Mouse (Mus musculus) adrenal gland, adult 10 weeks (tissue): ENCODE data around the gene Olfr1225. TPM values are rescaled to one million over a fixed set of nuclear protein-coding genes. Genes with fewer than 3 reads are reported as not detected.

Experiments used
- polyA plus RNA-seq: library from polyadenylated mRNA; stranded (reverse); fragments of 350-450 nt; fragmentation: Illumina TruSeq; extraction: RNeasy Lipid Tissue Mini Kit (QIAGEN cat#74804); gene quantifications from one replicate; pipeline ENCODE4 v1.2.3, GENCODE M21; 2014; ENCODE audit warnings: low read depth, low replicate concordance

Olfr1225 gene
- polyA plus RNA-seq = not detected

GRCm38 (mm10) chr2:89174569-89174968 is at the start of gene Olfr1225:
Olfr1225 (minus strand) TSS chr2:89174669.

GRCm38 (mm10) chr2:89199948-89200347 is 25.5 kb upstream of the Olfr1225 start, which contains the start of gene Olfr1226:
Olfr1226 (minus strand) TSS chr2:89200048.

GRCm38 (mm10) chr2:89163991-89164390 is 10.5 kb downstream of the Olfr1225 start, which contains the start of gene Olfr1224-ps1:
Olfr1224-ps1 (minus strand) TSS chr2:89164091.

GRCm38 (mm10) chr2:89151460-89151859 is 23.0 kb downstream of the Olfr1225 start, which contains the start of gene Olfr1223:
Olfr1223 (minus strand) TSS chr2:89151560.

DNA sequence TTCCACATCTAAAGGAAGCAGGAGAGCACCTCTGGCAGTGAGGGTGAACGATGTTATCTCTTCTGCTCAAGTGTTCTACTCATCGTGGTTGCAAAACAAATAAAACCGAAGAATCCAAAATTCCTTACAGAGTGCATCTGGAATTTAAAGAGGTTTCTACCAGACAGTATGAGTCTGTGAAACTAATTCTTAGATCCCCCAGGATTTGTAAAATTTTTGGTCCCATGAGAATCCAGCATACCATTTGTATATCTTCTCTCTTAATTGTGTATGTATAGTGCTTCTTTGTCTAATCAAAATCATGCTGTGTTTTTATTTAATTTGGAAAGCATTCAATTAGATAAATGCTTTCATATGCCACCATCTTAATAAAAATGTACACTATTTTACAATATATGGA is 41.5 kb downstream of the Olfr1225 start, which contains the start of gene Olfr1222:
TSS of gene Olfr1222 (minus strand) at position 101 of the 400 bp plus-strand sequence.

Other genes with a start within 250 kb of the Olfr1225 start
- gene Olfr1211, start 236.6 kb downstream of the Olfr1225 start, polyA plus RNA-seq = not detected
- not detected for gene Olfr1212, start 220.7 kb downstream of the Olfr1225 start, polyA plus RNA-seq
- not detected for gene Gm13762, start 194.4 kb downstream of the Olfr1225 start, polyA plus RNA-seq
- not detected for gene Olfr1214, start 182.0 kb downstream of the Olfr1225 start, polyA plus RNA-seq
- gene Olfr1215, start 167.7 kb downstream of the Olfr1225 start, polyA plus RNA-seq = not detected
- gene Olfr1216, start 156.3 kb downstream of the Olfr1225 start, polyA plus RNA-seq = not detected
- not detected for gene Olfr1217, start 142.6 kb downstream of the Olfr1225 start, polyA plus RNA-seq
- gene Olfr1218, start 113.5 kb downstream of the Olfr1225 start, polyA plus RNA-seq = not detected
- gene Olfr1219, start 91.2 kb downstream of the Olfr1225 start, polyA plus RNA-seq = not detected
- gene Olfr1220, start 67.8 kb downstream of the Olfr1225 start, polyA plus RNA-seq = not detected
- not detected for gene Olfr1221, start 57.4 kb downstream of the Olfr1225 start, polyA plus RNA-seq
- gene Olfr1222, start 41.6 kb downstream of the Olfr1225 start, polyA plus RNA-seq = not detected
- gene Olfr1223, start 23.1 kb downstream of the Olfr1225 start, polyA plus RNA-seq = not detected
- gene Olfr1224-ps1, start 10.6 kb downstream of the Olfr1225 start, polyA plus RNA-seq = not detected
- not detected for gene Olfr1226, start 25.4 kb upstream of the Olfr1225 start, polyA plus RNA-seq
- gene Olfr1228, start 79.4 kb upstream of the Olfr1225 start, polyA plus RNA-seq = not detected
- gene Olfr1229, start 113.3 kb upstream of the Olfr1225 start, polyA plus RNA-seq = not detected
- not detected for gene Olfr1230, start 122.6 kb upstream of the Olfr1225 start, polyA plus RNA-seq
- gene Olfr1231, start 132.4 kb upstream of the Olfr1225 start, polyA plus RNA-seq = not detected
- not detected for gene Olfr1232, start 155.0 kb upstream of the Olfr1225 start, polyA plus RNA-seq
- gene Olfr1233, start 167.7 kb upstream of the Olfr1225 start, polyA plus RNA-seq = not detected
- not detected for gene Olfr1234, start 190.2 kb upstream of the Olfr1225 start, polyA plus RNA-seq
- gene Olfr1238, start 235.0 kb upstream of the Olfr1225 start, polyA plus RNA-seq = not detected
- gene Olfr1239, start 245.7 kb upstream of the Olfr1225 start, polyA plus RNA-seq = not detected